Mouse (Mus musculus) liver, postnatal 0 days (tissue): ENCODE measurements at regions not wholly inside any gene's neighbourhood (a gene's known extent, or its start where the extent isn't known, plus 50 kb on each side); places are given as distances from the start of the nearest gene placed in this dataset.

Experiments used
- CTCF ChIP-seq: sonication (generic); IDR thresholded peaks from 2 replicates; pipeline ENCODE4 v1.5.1; 2016; ENCODE audit warnings: antibody characterized with exemption, low read depth
- EP300 ChIP-seq: IDR thresholded peaks from 2 replicates; pipeline ENCODE4 v1.6.1; 2016; ENCODE audit warnings: antibody characterized with exemption, low read depth, mild to moderate bottlenecking

DNA sequence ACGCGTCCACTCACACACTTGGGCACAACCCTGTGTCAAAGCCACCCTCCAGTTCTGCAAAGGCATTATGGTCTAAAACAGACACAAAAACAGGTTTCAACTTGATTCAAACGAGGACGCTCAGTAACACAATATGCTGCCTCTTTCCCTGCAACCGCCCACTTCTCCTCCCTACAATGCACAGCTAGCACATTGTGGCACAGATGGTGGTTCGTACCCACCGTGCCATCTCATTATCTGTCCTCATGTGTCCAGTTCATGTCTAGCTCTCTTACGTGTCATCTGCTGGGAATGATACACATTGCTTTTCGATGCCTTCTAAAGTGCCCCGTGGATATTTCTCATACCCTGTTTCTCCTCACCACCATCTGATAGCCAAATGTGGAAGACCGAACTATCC lies 154.4 kb upstream of the Lnx1 start:
- TF ChIP-seq CTCF, result no peak
- TF ChIP-seq EP300, result no peak
